Mouse (Mus musculus): ENCODE data around the gene Mup21. TPM values are rescaled to one million over a fixed set of nuclear protein-coding genes. Genes with fewer than 3 reads are reported as not detected.
"Not testable (repeated sequence)": the region's sequence is repeated elsewhere in the genome, so short reads cannot be mapped to it uniquely, and the experiment has no call there.

Mup21 gene
- polyA plus RNA-seq (2014; fragmentation: Nextera tagmentation; extraction: Ambion mirVana) = not detected in 2 replicates

DNA sequence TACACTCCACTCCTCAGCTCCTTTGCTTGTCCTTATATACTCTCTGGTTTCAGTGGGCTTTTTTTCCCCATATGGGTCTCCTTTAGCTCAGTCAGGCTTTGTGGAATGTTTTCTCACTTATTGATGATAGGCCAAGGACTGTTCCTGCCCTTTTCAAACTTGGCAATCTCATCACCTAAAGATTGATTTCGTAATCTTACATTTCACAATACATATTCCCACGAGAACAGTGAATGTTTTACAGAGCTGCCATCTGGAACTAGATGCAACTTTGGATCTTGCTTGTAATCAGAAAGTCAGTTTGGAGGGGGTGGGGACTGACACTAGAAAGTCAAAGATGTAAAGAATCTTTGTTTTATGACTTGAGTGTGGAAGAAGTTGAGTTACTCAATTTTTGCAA lies at the start of gene Mup21:
Gene Mup21, minus strand, starts transcription at position 53 of the 400 bp plus-strand sequence.
- Histone ChIP-seq H3K4me2 (no peak within 1 kb of the TSS), H3K36me3 (ENCODE audit: control insufficient read depth, insufficient read depth, low read length) (no peaks in the 10 kb centered on the region), H3K9me3 (ENCODE audit: control insufficient read depth, low read length) (no peaks in the 10 kb centered on the region), H3K4me1 (ENCODE audit: control insufficient read depth, insufficient read depth, low read length) (no peaks in the 10 kb centered on the region), H3K27ac (ENCODE audit: low read depth, low read length) (no peak within 1 kb of the TSS), H3K27me3 (ENCODE audit: control insufficient read depth, insufficient read depth, low read length) (no peaks in the 10 kb centered on the region), H3K4me3 (ENCODE audit: low read depth, low read length) (no peak within 1 kb of the TSS), H3K9ac (ENCODE audit: low read length) (no peak within 1 kb of the TSS)
- ATAC-seq (ENCODE audit: low FRiP score) = no peak
- DNase-seq (ENCODE audit: low spot score, missing footprints) = no peak
- WGBS = 84% methylated on average over 2 of the region's 2 CpGs

DNA sequence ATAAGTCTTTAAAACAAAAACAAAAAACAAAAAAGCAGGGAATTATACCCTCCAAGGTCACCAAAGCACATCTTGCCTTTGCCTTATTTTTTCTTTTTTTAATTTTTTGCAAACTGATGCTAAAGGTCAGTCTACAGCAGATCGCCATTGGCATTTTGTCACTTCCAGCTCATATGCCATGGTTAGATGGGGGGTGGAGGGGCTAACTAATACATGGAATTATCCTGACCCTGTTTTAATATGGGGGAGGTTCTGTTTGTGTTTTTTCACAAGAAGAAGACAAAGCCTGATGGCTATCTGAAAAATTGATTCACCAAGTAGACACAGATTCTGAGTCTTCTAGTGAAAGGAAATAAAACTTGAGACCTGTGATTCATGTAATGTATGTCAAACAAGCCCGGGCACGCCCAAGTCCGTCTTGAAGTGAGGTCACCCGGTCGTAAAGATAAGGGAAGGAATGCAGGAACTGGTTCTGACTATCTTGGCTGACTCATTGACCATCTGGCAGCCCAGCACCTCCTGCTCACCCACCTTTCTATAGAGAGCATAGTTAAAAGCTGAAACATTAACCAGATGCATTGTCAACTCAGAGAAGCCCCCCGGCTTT lies 49.4 kb upstream of the Mup21 start:
- 98% methylated on average over 7 of the region's 7 CpGs for WGBS
- Histone ChIP-seq H3K4me3 (ENCODE audit: low read depth, low read length) (no peak overlapping the region), H3K36me3 (ENCODE audit: control insufficient read depth, insufficient read depth, low read length) (peaks cover 48% of the 10 kb centered on the region), H3K4me1 (ENCODE audit: control insufficient read depth, insufficient read depth, low read length) (no peaks in the 10 kb centered on the region), H3K9ac (ENCODE audit: low read length) (no peak overlapping the region), H3K9me3 (ENCODE audit: control insufficient read depth, low read length) (peaks cover 11% of the 10 kb centered on the region; the same call in 1 of the 2 replicates), H3K4me2 (no peak overlapping the region), H3K27ac (ENCODE audit: low read depth, low read length) (no peak overlapping the region), H3K27me3 (ENCODE audit: control insufficient read depth, insufficient read depth, low read length) (no peaks in the 10 kb centered on the region)
- DNase-seq (ENCODE audit: low spot score, missing footprints) (no peak), ATAC-seq (ENCODE audit: low FRiP score) (no peak)

DNA sequence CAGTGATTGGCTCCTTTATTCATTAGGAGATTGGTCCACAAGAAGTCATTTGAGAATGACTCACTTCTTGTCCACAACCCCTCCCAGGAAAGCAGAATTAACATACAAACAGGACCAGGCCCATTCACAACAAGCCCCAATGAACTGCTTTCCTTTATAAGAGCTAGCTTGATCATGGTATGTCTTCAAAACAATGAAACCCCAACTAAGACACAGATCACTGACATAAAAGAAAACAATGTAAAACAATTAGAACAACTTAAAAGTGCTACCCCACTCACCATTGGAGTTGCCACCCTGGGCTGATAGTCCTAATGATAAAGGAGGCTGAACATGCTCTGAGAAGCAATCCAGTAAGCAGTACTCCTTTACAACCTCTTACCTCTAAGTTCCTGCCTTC lies 38.1 kb upstream of the Mup21 start:
- peaks cover 40% of the 10 kb centered on the region for H3K36me3 ChIP-seq (ENCODE audit: control insufficient read depth, insufficient read depth, low read length)
- no peak for ATAC-seq (ENCODE audit: low FRiP score)
- no peaks in the 10 kb centered on the region for H3K27me3 ChIP-seq (ENCODE audit: control insufficient read depth, insufficient read depth, low read length)
- no peak overlapping the region for H3K4me2 ChIP-seq
- H3K4me1 ChIP-seq (ENCODE audit: control insufficient read depth, insufficient read depth, low read length) = no peaks in the 10 kb centered on the region
- H3K9ac ChIP-seq (ENCODE audit: low read length) = no peak overlapping the region
- H3K27ac ChIP-seq (ENCODE audit: low read depth, low read length) = no peak overlapping the region
- H3K4me3 ChIP-seq (ENCODE audit: low read depth, low read length) = no peak overlapping the region
- peaks cover 40% of the 10 kb centered on the region for H3K9me3 ChIP-seq (ENCODE audit: control insufficient read depth, low read length)
- no peak for DNase-seq (ENCODE audit: low spot score, missing footprints)

DNA sequence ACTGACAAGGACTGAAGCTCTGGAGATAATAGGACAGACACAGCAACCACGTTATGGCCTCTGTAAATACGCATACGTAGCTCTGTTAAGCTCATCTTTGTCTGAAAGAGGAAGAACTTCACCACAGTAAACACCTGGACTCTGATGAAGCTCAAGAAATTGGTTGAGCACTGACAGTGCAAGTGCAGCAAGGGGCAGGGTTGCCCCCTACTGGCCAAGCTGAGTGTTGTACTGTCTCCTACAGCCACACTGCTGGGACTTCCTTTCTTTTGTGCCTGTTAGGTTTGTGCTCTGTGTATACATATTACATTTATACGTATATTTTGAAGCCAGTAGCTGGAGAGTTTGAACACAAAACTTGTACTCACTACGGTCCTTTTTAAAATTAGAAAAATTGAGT lies 26.6 kb upstream of the Mup21 start:
- no peak for DNase-seq (ENCODE audit: low spot score, missing footprints)
- H3K4me2 ChIP-seq = no peak overlapping the region

DNA sequence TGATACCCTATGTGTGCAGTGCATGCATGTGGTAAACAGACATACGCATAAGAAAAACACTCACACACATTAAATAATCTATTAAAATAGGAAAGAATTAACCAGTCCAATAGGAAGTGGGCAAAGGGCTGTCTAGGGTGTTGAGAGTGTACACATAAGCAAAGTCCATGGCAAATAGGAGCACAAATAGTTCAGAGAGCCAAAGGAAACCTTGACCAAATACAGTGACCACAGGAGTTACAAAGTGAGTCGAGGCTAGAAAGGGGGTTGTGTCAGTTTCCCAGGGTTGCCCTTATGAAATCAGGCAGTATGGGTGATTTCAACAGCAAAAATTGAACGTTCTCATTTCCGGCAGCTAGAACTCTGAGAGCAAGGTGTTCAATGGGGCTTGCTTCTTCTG lies 23.8 kb upstream of the Mup21 start:
- Histone ChIP-seq H3K27ac (ENCODE audit: low read depth, low read length) (no peak overlapping the region), H3K27me3 (ENCODE audit: control insufficient read depth, insufficient read depth, low read length) (no peaks in the 10 kb centered on the region), H3K4me1 (ENCODE audit: control insufficient read depth, insufficient read depth, low read length) (no peaks in the 10 kb centered on the region), H3K36me3 (ENCODE audit: control insufficient read depth, insufficient read depth, low read length) (no peaks in the 10 kb centered on the region), H3K4me2 (no peak overlapping the region), H3K9me3 (ENCODE audit: control insufficient read depth, low read length) (no peaks in the 10 kb centered on the region), H3K9ac (ENCODE audit: low read length) (no peak overlapping the region), H3K4me3 (ENCODE audit: low read depth, low read length) (no peak overlapping the region)
- ATAC-seq (ENCODE audit: low FRiP score) = no peak
- 87% methylated on average over 4 of the region's 4 CpGs for WGBS
- no peak for DNase-seq (ENCODE audit: low spot score, missing footprints)

More for the DNA sequence above, 26.6 kb upstream of the Mup21 start:
- Histone ChIP-seq H3K27me3 (ENCODE audit: control insufficient read depth, insufficient read depth, low read length) (no peaks in the 10 kb centered on the region), H3K27ac (ENCODE audit: low read depth, low read length) (no peak overlapping the region), H3K9me3 (ENCODE audit: control insufficient read depth, low read length) (no peaks in the 10 kb centered on the region), H3K4me1 (ENCODE audit: control insufficient read depth, insufficient read depth, low read length) (no peaks in the 10 kb centered on the region), H3K36me3 (ENCODE audit: control insufficient read depth, insufficient read depth, low read length) (no peaks in the 10 kb centered on the region), H3K4me3 (ENCODE audit: low read depth, low read length) (no peak overlapping the region), H3K9ac (ENCODE audit: low read length) (no peak overlapping the region)
- ATAC-seq (ENCODE audit: low FRiP score) = 0 out of 2 replicates have a peak, but pooled peaks have one; percentile 48
- WGBS = 42% methylated on average over 5 of the region's 5 CpGs

DNA sequence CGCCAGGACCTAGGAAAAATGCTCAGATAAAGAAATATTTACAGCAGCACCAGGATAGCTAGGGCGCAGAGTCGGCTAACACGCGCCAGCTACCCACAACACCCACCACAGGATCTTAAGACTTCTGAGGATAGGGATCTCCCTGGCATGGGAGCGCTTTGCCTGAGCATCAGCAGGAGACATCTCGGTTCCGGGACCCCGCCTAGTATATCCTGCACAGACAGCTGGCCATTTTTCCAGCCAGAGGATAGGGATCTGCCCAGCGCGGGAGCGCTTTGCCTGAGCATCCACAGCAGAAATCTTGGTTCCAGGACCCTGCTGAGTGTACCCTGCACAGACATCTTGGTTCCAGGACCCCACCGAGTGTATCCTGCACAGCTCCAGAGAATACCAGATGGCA lies 17.0 kb upstream of the Mup21 start:
- H3K36me3 ChIP-seq (ENCODE audit: control insufficient read depth, insufficient read depth, low read length); H3K4me3 ChIP-seq (ENCODE audit: low read depth, low read length); H3K9ac ChIP-seq (ENCODE audit: low read length); H3K9me3 ChIP-seq (ENCODE audit: control insufficient read depth, low read length); H3K4me2 ChIP-seq; H3K4me1 ChIP-seq (ENCODE audit: control insufficient read depth, insufficient read depth, low read length); H3K27ac ChIP-seq (ENCODE audit: low read depth, low read length); ATAC-seq (ENCODE audit: low FRiP score); DNase-seq (ENCODE audit: low spot score, missing footprints); H3K27me3 ChIP-seq (ENCODE audit: control insufficient read depth, insufficient read depth, low read length): not testable (repeated sequence)
- 95% methylated on average over 13 of the region's 13 CpGs for WGBS

DNA sequence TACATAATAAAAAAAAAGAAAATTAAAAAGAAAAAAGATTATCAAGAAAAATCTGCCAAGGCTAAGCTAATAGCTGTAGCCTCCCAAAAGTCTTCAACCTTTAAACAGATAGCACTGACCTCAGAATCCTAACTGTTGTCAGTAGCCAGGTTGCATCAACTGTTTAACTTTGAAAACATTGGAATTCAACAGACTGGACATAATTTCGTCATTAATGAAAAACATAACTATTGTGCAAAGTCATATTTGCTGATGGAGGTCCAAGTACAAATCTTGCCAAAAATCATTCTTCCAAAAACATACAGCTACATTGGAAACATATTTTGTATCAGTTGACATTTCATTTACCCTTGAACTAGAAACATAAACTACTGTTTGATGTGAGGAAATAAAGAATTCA lies 7.7 kb upstream of the Mup21 start:
- Histone ChIP-seq H3K36me3 (ENCODE audit: control insufficient read depth, insufficient read depth, low read length) (no peaks in the 10 kb centered on the region), H3K27me3 (ENCODE audit: control insufficient read depth, insufficient read depth, low read length) (no peaks in the 10 kb centered on the region), H3K4me2 (no peak overlapping the region), H3K9me3 (ENCODE audit: control insufficient read depth, low read length) (no peaks in the 10 kb centered on the region), H3K9ac (ENCODE audit: low read length) (no peak overlapping the region), H3K4me3 (ENCODE audit: low read depth, low read length) (no peak overlapping the region), H3K4me1 (ENCODE audit: control insufficient read depth, insufficient read depth, low read length) (no peaks in the 10 kb centered on the region), H3K27ac (ENCODE audit: low read depth, low read length) (no peak overlapping the region)
- ATAC-seq (ENCODE audit: low FRiP score) = no peak
- DNase-seq (ENCODE audit: low spot score, missing footprints) = no peak
- 67% methylated on average over 1 of the region's 1 CpGs for WGBS

DNA sequence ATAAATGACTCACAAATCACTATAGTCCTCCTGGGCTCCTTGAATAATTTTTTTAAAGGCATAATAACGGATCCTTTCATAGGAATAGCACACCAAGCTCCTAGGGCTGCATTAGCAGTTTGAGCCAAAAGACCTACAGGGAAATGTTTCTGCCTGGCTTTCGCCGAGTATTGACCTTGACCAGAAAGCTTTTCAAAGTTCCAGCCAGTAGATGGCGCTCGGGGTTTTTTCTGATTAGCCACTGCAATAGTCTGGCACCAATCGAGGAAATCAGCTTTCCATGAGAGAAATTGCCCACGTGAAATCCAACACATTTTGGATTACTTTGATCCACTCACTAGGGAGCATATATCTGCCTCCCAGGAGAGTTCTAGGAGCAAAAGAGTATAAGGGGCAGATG lies 17.0 kb downstream of the Mup21 start:
- WGBS = 77% methylated on average over 7 of the region's 7 CpGs
- no peak overlapping the region for H3K4me3 ChIP-seq (ENCODE audit: low read depth, low read length)
- no peaks in the 10 kb centered on the region; the same call in 1 of the 2 replicates for H3K9me3 ChIP-seq (ENCODE audit: control insufficient read depth, low read length)
- peak; percentile 84 for DNase-seq (ENCODE audit: low spot score, missing footprints)
- no peak for ATAC-seq (ENCODE audit: low FRiP score)
- H3K27me3 ChIP-seq (ENCODE audit: control insufficient read depth, insufficient read depth, low read length) = no peaks in the 10 kb centered on the region
- H3K27ac ChIP-seq (ENCODE audit: low read depth, low read length) = no peak overlapping the region
- no peak overlapping the region for H3K9ac ChIP-seq (ENCODE audit: low read length)
- no peak overlapping the region for H3K4me2 ChIP-seq
- H3K4me1 ChIP-seq (ENCODE audit: control insufficient read depth, insufficient read depth, low read length) = no peaks in the 10 kb centered on the region
- H3K36me3 ChIP-seq (ENCODE audit: control insufficient read depth, insufficient read depth, low read length) = no peaks in the 10 kb centered on the region

DNA sequence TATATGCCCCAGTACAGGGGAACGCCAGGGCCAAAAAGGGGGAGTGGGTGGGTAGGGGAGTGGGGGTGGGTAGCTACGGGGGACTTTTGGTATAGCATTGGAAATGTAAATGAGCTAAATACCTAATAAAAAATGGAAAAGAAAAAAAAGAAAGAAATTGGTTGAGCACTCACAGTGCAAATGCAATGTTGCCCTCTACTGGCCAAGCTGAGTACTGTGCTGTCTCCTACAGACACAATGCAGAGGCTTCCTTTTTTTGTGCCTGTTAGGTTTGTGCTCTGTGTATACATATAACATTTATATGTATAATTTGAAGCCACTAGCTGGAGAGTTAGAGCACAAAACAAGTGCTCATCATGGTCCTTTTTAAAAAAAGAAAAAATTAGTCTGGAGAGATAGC lies 47.3 kb downstream of the Mup21 start:
- not testable (repeated sequence) for DNase-seq (ENCODE audit: low spot score, missing footprints)
- WGBS = 69% methylated on average over 2 of the region's 2 CpGs

More for the DNA sequence above, 47.3 kb downstream of the Mup21 start:
- H3K9ac ChIP-seq (ENCODE audit: low read length); H3K27ac ChIP-seq (ENCODE audit: low read depth, low read length); H3K4me1 ChIP-seq (ENCODE audit: control insufficient read depth, insufficient read depth, low read length); H3K4me2 ChIP-seq; H3K36me3 ChIP-seq (ENCODE audit: control insufficient read depth, insufficient read depth, low read length); H3K9me3 ChIP-seq (ENCODE audit: control insufficient read depth, low read length); H3K4me3 ChIP-seq (ENCODE audit: low read depth, low read length); ATAC-seq (ENCODE audit: low FRiP score); H3K27me3 ChIP-seq (ENCODE audit: control insufficient read depth, insufficient read depth, low read length): not testable (repeated sequence)

Measured in midbrain, embryonic 11.5 days (tissue).